Mouse (Mus musculus) induced T-regulatory cell, adult 2 months (primary cell): Measurements from ENCODE around the gene Sgpl1.

Source experiments
- DNase-seq: peaks from one replicate; pipeline ENCODE4 v3.0.0-alpha.2; 2012; ENCODE audit warnings: low read depth

Gene Sgpl1

GRCm38 (mm10) chr10:61147157-61148040 is at the start of gene Sgpl1:
TSS of gene Sgpl1 (minus strand) at chr10:61147703.
- peak; percentile 96 for DNase-seq

GRCm38 (mm10) chr10:61195718-61196291 is 48.3 kb upstream of the Sgpl1 start:
- DNase-seq, result no peak

GRCm38 (mm10) chr10:61195216-61195615 is 47.7 kb upstream of the Sgpl1 start:
- no peak for DNase-seq

GRCm38 (mm10) chr10:61194611-61195010 is 47.1 kb upstream of the Sgpl1 start:
- DNase-seq, result no peak

GRCm38 (mm10) chr10:61188010-61188409 is 40.5 kb upstream of the Sgpl1 start:
- DNase-seq, result no peak

- DNase-seq, result no peak
These were observed 39.5 kb upstream of the Sgpl1 start for GRCm38 (mm10) chr10:61187001-61187400.

GRCm38 (mm10) chr10:61179927-61180326 is 32.4 kb upstream of the Sgpl1 start:
- DNase-seq, result no peak

GRCm38 (mm10) chr10:61178687-61179086 is 31.2 kb upstream of the Sgpl1 start:
- no peak for DNase-seq

GRCm38 (mm10) chr10:61177751-61178150 is 30.2 kb upstream of the Sgpl1 start:
- no peak for DNase-seq

GRCm38 (mm10) chr10:61176221-61176790 is 28.8 kb upstream of the Sgpl1 start:
- no peak for DNase-seq

GRCm38 (mm10) chr10:61175442-61176204 is 28.1 kb upstream of the Sgpl1 start:
- DNase-seq, result peak; percentile 35

GRCm38 (mm10) chr10:61174711-61175441 is 27.4 kb upstream of the Sgpl1 start:
- DNase-seq, result no peak

- no peak for DNase-seq
These were observed 25.0 kb upstream of the Sgpl1 start for GRCm38 (mm10) chr10:61172496-61172895.

- no peak for DNase-seq
These were observed 24.2 kb upstream of the Sgpl1 start, which contains the start of gene Tbata for GRCm38 (mm10) chr10:61171654-61172053. TSS of gene Tbata (plus strand) at chr10:61171954.

GRCm38 (mm10) chr10:61168393-61168792 is 20.9 kb upstream of the Sgpl1 start:
- no peak for DNase-seq

- DNase-seq, result no peak
These were observed 20.0 kb upstream of the Sgpl1 start for GRCm38 (mm10) chr10:61167333-61168096.

- DNase-seq, result no peak
These were observed 14.9 kb upstream of the Sgpl1 start for GRCm38 (mm10) chr10:61162366-61162765.

- no peak for DNase-seq
These were observed 13.2 kb upstream of the Sgpl1 start for GRCm38 (mm10) chr10:61160671-61161070.

- DNase-seq, result no peak
These were observed 12.6 kb upstream of the Sgpl1 start for GRCm38 (mm10) chr10:61160089-61160488.

GRCm38 (mm10) chr10:61158594-61158993 is 11.1 kb upstream of the Sgpl1 start:
- no peak for DNase-seq

GRCm38 (mm10) chr10:61156453-61156852 is 8.9 kb upstream of the Sgpl1 start:
- no peak for DNase-seq
